Mouse (Mus musculus) stomach, embryonic 14.5 days (tissue): Measurements from ENCODE around the gene Sh3bp5l. TPM values are rescaled to one million over a fixed set of nuclear protein-coding genes. Genes with fewer than 3 reads are reported as not detected.

Experiments
- ATAC-seq: fragments of 200-750 bp; cut with Nextera tagmentation; 2 replicates; pipeline ENCODE4 v1.8.0; 2017; ENCODE audit warnings: low read depth, moderate TSS enrichment; ENCODE audit not compliant: insufficient number of reproducible peaks, insufficient read depth, low FRiP score
- H3K27ac ChIP-seq: fragments of 300-500 bp; sonication (generic); 2 replicates; pipeline ENCODE4 v1.5.1; 2014; ENCODE audit warnings: mild to moderate bottlenecking, low read length, moderate library complexity, mixed read lengths
- H3K27me3 ChIP-seq: fragments of 300-500 bp; sonication (generic); 2 replicates; pipeline ENCODE4 v1.6.1; 2014; ENCODE audit warnings: low read length, control low read depth, mixed read lengths; ENCODE audit not compliant: control insufficient read depth, insufficient read depth
- H3K36me3 ChIP-seq: fragments of 300-500 bp; sonication (generic); 2 replicates; pipeline ENCODE4 v1.6.1; 2014; ENCODE audit warnings: mild to moderate bottlenecking, control low read depth, low read length, moderate library complexity, mixed read lengths; ENCODE audit not compliant: control insufficient read depth, insufficient read depth
- H3K4me1 ChIP-seq: fragments of 300-500 bp; sonication (generic); 2 replicates; pipeline ENCODE4 v1.6.1; 2014; ENCODE audit warnings: low read length, control low read depth, mixed read lengths; ENCODE audit not compliant: control insufficient read depth, insufficient read depth
- H3K4me2 ChIP-seq: fragments of 300-500 bp; sonication (generic); replicated peaks from 2 replicates; pipeline ENCODE4 v1.6.1; 2014; ENCODE audit warnings: low read depth, low read length, control low read depth
- H3K4me3 ChIP-seq: fragments of 300-500 bp; sonication (generic); 2 replicates; pipeline ENCODE4 v1.5.1; 2014; ENCODE audit warnings: low read depth, low read length, control low read depth
- H3K9ac ChIP-seq: fragments of 300-500 bp; sonication (generic); replicated peaks from 2 replicates; pipeline ENCODE4 v1.6.1; 2014; ENCODE audit warnings: low read depth, mild to moderate bottlenecking, control low read depth, low read length, moderate library complexity, mixed read lengths
- H3K9me3 ChIP-seq: fragments of 300-500 bp; sonication (generic); 2 replicates; pipeline ENCODE4 v1.6.1; 2016; ENCODE audit warnings: low read depth, low read length, control low read depth; ENCODE audit not compliant: control insufficient read depth
- WGBS: fragments of 180-500 bp; shearing (Covaris S2); extraction: QIAGEN DNeasy Blood & Tissue Kit; methylation state at CpG from one replicate; pipeline ENCODE4 v1.1.7; 2014; 5-methylcytosine and 5-hydroxymethylcytosine counted together
- polyA plus RNA-seq: library from polyadenylated mRNA; unstranded; fragments of >200 nt; fragmentation: Nextera tagmentation; extraction: Ambion mirVana; gene quantifications from 2 replicates; pipeline ENCODE4 v1.2.1, GENCODE M21; 2014

Gene Sh3bp5l
- polyA plus RNA-seq, 1 experiment from 2014 or later = 22.4 TPM

DNA sequence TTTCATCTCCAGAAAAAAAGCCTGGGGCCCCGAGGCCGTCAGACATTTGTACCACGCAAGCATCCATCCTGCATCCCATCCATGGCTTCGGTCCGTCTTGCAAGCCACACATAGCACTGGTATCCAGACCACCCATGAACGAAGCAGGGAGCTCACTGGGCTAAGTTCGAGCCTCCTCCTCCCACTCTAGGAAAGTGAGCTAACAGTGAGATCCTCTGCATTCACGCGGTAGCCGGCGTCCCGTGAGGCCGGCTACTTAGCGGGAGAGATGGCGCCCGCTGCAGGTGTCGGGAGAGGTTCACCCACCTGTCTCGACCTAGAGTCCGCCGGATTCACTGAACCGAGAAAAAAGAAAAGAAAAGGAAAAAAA lies 633 bp upstream of the Sh3bp5l start:
- WGBS = under 1% methylated on average over 21 of the region's 21 CpGs
- Histone ChIP-seq H3K9me3 (no peaks in the 10 kb centered on the region; the same call in 1 of the 2 replicates), H3K36me3 (peaks cover 16% of the 10 kb centered on the region; the same call in 1 of the 2 replicates), H3K4me3 (peak overlapping the region; percentile 87), H3K4me1 (peaks cover 17% of the 10 kb centered on the region), H3K27me3 (no peaks in the 10 kb centered on the region), H3K9ac (peak overlapping the region; percentile 62), H3K27ac (peak overlapping the region; percentile 78), H3K4me2 (peak overlapping the region; percentile 96)
- ATAC-seq = peak; percentile 39; the same call in 1 of the 2 replicates

DNA sequence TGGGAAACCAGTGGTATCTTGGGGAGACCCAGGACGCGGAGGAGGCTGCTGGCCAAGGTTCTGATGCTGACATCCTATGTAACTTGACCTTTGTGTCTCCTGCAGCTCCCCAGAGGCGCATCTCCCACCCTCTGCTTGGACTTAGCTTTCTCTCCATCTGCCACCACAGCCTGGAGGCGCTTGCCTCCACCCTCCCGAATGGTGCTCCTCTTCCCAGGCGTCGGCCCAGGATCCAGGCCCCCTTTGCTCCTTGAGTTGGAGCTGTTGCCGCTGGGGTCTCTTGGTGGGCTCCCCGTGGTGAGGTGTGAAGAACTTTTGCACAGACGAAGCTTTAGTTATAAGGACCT lies 598 bp downstream of the Sh3bp5l start:
- peaks cover 17% of the 10 kb centered on the region for H3K4me1 ChIP-seq
- H3K9ac ChIP-seq = peak overlapping the region; percentile 47
- no peaks in the 10 kb centered on the region for H3K27me3 ChIP-seq
- H3K9me3 ChIP-seq = no peaks in the 10 kb centered on the region; the same call in 1 of the 2 replicates
- H3K4me2 ChIP-seq = peak overlapping the region; percentile 86
- H3K36me3 ChIP-seq = peaks cover 19% of the 10 kb centered on the region; the same call in 1 of the 2 replicates
- no peak overlapping the region for H3K27ac ChIP-seq
- H3K4me3 ChIP-seq = peak overlapping the region; percentile 87
- WGBS = 18% methylated on average over 10 of the region's 10 CpGs
- no peak; the same call in 1 of the 2 replicates for ATAC-seq

DNA sequence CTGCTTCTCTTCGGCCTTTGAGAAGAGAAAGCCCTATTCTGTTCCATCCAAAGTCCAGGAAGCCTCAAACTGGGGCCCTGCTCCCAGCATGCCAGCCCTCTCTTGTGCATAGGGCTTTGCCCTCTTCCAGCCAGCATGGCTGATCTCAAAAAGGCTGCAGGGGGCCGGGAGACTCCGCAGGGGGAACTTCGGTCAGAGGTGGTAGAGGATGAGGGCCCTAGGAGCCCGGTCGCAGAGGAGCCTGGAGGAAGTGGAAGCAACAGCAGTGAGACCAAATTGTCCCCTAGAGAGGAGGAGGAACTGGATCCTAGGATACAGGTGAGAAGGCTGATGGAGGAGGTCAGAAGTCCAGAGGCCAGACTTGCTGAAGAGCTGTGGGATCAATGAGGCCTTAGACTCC lies 1.0 kb downstream of the Sh3bp5l start:
- no peak for ATAC-seq
- peak overlapping the region; percentile 47 for H3K9ac ChIP-seq
- peaks cover 24% of the 10 kb centered on the region for H3K36me3 ChIP-seq
- H3K4me3 ChIP-seq = peak overlapping the region; percentile 87
- H3K4me2 ChIP-seq = peak overlapping the region; percentile 86
- no peaks in the 10 kb centered on the region for H3K27me3 ChIP-seq
- no peaks in the 10 kb centered on the region; the same call in 1 of the 2 replicates for H3K9me3 ChIP-seq
- peaks cover 17% of the 10 kb centered on the region for H3K4me1 ChIP-seq
- no peak overlapping the region for H3K27ac ChIP-seq
- 86% methylated on average over 6 of the region's 6 CpGs for WGBS

DNA sequence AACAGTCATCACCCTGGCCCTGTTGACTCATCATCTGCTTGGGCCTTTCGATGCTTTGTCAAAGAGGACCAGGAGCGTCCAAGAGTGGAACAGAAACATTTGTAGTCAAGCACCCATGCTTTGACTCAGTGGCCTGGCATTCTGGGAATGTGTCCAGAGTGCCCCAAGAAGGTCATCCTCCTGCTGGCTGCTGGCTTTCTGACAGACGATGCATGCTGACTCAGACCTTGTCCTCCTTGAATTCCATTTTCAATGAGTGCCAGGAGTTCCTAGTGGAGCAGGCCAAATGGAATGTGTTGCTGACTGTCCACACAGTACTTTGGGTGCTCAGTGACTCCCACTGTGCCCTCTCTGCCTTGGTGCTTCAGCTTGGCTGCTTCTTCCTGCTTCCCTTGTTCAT lies 4.2 kb downstream of the Sh3bp5l start:
- H3K9me3 ChIP-seq = no peaks in the 10 kb centered on the region
- WGBS = 78% methylated on average over 3 of the region's 3 CpGs
- H3K4me1 ChIP-seq = peaks cover 9% of the 10 kb centered on the region
- no peak overlapping the region for H3K27ac ChIP-seq
- ATAC-seq = no peak
- H3K27me3 ChIP-seq = no peaks in the 10 kb centered on the region
- no peak overlapping the region for H3K4me2 ChIP-seq
- H3K4me3 ChIP-seq = no peak overlapping the region
- H3K9ac ChIP-seq = no peak overlapping the region
- peaks cover 29% of the 10 kb centered on the region for H3K36me3 ChIP-seq

DNA sequence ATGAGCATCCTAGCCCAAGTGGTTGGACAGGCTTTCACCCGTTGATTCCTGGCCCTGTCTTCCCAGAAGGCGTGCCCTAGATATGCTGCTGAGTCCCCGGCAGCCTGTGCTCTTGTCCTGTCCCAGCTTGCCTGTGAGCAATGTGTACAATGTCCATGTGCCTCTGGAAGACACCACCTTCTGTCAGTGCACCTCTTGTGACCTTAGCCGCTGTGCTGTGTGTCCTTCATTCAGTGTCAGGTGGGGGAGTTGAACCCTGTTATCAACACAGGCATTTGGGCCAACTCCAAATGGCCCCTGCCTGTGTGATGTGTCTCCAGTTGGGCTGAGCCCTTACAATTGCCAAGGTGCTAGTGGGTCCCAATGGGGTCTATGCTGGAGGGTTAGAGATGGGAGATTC lies 16.2 kb downstream of the Sh3bp5l start:
- H3K27ac ChIP-seq = no peak overlapping the region
- H3K4me2 ChIP-seq = no peak overlapping the region
- ATAC-seq = no peak

DNA sequence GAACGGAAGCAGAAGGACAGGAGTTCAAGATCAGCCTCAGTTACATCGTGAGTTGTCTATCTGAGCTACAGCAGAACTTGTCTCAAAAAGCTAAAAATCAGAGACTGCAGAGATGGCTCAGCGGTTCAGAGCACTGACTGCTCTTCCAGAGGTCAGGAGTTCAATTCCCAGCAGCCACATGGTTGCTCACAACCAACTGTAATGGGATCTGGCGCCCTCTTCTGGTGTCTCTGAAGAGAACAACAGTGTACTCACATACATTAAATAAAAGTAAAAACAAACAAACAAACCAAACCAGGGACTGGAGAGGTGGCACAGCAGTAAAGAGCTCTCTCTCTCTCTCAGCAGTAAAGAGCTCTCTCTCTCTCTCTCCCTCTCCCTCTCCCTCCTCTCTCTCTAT lies 20.1 kb downstream of the Sh3bp5l start:
- ATAC-seq = no peak
- no peak overlapping the region for H3K9ac ChIP-seq

More for the DNA sequence above, 16.2 kb downstream of the Sh3bp5l start:
- 87% methylated on average over 4 of the region's 4 CpGs for WGBS
- Histone ChIP-seq H3K36me3 (peaks cover 28% of the 10 kb centered on the region), H3K27me3 (no peaks in the 10 kb centered on the region), H3K4me1 (no peaks in the 10 kb centered on the region), H3K4me3 (no peak overlapping the region), H3K9me3 (no peaks in the 10 kb centered on the region), H3K9ac (no peak overlapping the region)

DNA sequence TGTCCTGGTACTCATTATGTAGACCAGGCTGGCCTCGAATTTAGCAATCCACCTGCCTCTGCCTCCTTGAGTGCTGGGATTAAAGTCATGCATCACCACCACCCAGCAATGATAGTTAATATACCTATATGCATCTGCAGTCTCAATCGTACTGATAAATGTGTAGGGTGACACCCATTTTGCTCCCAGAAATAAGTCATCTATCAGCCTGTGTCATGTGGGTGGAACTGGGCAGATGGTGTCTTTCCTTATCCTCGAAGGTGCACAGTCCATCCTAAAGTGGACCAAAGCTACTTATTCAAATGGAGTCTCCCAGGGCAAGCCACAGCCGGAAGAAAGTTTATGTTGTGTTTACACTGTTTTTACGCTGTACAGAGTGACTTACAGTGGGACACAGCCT lies 20.7 kb downstream of the Sh3bp5l start:
- Histone ChIP-seq H3K9ac (no peak overlapping the region), H3K4me1 (no peaks in the 10 kb centered on the region), H3K27ac (no peak overlapping the region), H3K4me2 (no peak overlapping the region), H3K36me3 (peaks cover 11% of the 10 kb centered on the region), H3K9me3 (no peaks in the 10 kb centered on the region), H3K27me3 (no peaks in the 10 kb centered on the region), H3K4me3 (no peak overlapping the region)
- WGBS = 77% methylated on average over 5 of the region's 5 CpGs
- no peak for ATAC-seq

More for the DNA sequence above, 20.1 kb downstream of the Sh3bp5l start:
- 70% methylated on average over 4 of the region's 4 CpGs for WGBS
- H3K27ac ChIP-seq = no peak overlapping the region
- H3K9me3 ChIP-seq = no peaks in the 10 kb centered on the region
- no peak overlapping the region for H3K4me3 ChIP-seq
- H3K4me2 ChIP-seq = no peak overlapping the region
- H3K4me1 ChIP-seq = no peaks in the 10 kb centered on the region
- no peaks in the 10 kb centered on the region for H3K27me3 ChIP-seq
- H3K36me3 ChIP-seq = peaks cover 17% of the 10 kb centered on the region

DNA sequence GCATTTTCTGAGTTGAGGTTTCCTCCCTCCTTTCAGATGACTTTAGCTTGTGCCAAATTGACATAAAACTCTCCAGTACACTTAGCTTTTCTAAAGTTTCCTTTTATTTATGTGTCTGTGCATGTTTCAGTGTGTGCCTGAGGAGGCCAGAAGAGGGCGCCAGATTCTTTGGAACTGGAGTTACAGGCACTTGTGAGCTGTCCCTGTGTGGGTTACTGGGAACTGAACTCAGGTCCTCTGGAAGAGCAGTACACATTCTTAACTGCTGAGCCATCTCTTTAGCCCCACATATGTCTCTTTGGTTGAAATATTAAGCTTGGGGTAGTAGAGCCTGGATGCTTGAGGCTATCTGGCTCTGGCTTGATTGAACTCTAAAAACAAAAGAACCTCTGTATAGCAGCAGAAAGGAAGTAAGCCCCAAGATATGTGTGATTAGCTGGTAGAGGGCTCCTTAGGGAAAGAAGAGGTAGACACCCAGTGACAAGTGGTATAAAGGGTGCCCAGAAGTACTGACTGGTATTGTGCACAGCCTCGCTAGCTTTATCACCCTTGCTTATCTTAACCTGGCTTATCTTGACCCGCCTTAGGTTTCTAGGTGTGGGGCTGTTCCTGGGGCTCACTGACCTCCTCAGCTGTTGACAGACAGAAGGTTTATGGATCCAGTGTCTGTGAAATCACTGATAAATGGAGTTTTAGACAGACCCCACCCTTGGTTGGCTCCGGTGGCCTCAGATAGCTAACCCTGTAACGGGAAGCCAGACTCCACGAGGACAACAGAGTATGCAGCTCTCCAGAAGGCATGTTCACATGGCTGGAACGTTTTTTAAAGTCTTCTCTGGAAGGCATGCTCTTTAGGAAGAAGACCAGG lies 22.4 kb downstream of the Sh3bp5l start:
- no peaks in the 10 kb centered on the region for H3K9me3 ChIP-seq
- no peak overlapping the region for H3K27ac ChIP-seq
- H3K4me2 ChIP-seq = no peak overlapping the region
- H3K4me1 ChIP-seq = no peaks in the 10 kb centered on the region
- peak; percentile 80 for ATAC-seq
- no peaks in the 10 kb centered on the region for H3K36me3 ChIP-seq
- no peak overlapping the region for H3K4me3 ChIP-seq
- H3K27me3 ChIP-seq = no peaks in the 10 kb centered on the region
- 32% methylated on average over 7 of the region's 7 CpGs for WGBS
- no peak overlapping the region for H3K9ac ChIP-seq
